Mouse (Mus musculus) Muller cell, postnatal 12 days (primary cell): ENCODE measurements around the gene Tmem209.
A peak's percentile ranks its signal among the peaks of the same experiment; 100 is the strongest.

Experiments used
- DNase-seq: peaks from one replicate; pipeline ENCODE4 v3.0.0-alpha.2; 2015; ENCODE audit errors: inconsistent ontology term

Gene Tmem209

DNA sequence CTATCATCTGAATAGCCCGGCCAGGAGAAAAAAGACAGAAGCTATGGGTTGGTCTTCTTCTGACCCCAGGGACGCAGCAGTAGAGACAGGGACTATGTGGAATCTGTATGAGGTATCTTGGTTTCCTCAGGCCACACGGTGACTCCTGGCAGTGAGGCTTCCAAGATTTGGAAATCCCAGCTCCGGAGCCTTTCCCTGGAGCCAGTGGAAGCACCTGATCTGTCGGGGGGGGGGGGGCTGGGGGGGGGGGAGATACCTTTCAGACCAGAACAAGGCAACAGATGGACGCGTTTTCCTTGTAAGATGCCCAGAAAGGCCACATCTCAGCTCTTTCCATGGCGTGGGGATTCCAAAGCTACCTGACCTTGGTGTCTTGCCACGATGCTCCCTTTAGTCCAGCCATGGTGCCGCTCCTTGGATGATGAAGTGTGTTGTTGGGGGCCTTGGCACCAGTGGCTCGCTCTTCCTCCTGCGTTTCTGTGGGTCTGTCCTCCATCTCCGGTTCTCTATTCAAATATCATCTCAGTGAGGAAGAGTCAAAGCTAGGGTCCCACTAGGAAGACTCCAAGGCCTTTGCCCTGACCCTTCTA lies 47.7 kb downstream of the Tmem209 start:
- no peak for DNase-seq

DNA sequence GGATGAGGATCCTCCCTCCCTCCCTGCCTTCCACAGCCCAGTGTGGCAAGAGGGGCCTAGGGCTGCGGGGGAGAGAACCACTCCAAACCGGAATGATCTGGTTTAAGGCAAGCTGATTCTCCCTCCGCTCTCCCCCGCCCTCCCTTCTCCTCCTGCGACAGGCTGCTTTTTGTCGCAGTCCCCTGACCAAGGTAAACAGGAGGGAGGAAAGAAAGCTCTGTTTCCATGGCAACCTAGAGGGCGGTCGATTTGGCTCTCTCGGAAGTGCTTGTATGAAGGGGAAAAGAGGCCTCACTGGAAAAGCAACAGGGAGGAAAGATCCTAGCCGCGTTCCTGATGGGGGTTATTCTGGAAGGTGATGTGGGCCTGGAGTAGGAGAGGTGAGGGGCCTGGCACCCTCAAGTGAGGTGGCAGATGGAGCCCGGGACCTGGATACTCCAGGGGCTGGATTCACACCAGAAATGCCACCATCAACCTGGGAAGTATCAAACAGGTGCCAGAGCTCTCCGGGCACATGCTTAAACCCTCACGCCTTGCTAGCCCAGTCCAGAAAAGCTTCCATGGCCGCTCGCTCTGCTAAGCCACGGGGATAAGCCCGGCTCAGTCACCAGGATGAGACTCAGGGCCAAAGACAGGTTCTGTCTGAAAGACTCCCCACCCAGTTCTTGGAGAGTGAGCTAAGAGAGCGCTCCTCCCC lies 48.7 kb downstream of the Tmem209 start:
- peak; percentile 19 for DNase-seq

DNA sequence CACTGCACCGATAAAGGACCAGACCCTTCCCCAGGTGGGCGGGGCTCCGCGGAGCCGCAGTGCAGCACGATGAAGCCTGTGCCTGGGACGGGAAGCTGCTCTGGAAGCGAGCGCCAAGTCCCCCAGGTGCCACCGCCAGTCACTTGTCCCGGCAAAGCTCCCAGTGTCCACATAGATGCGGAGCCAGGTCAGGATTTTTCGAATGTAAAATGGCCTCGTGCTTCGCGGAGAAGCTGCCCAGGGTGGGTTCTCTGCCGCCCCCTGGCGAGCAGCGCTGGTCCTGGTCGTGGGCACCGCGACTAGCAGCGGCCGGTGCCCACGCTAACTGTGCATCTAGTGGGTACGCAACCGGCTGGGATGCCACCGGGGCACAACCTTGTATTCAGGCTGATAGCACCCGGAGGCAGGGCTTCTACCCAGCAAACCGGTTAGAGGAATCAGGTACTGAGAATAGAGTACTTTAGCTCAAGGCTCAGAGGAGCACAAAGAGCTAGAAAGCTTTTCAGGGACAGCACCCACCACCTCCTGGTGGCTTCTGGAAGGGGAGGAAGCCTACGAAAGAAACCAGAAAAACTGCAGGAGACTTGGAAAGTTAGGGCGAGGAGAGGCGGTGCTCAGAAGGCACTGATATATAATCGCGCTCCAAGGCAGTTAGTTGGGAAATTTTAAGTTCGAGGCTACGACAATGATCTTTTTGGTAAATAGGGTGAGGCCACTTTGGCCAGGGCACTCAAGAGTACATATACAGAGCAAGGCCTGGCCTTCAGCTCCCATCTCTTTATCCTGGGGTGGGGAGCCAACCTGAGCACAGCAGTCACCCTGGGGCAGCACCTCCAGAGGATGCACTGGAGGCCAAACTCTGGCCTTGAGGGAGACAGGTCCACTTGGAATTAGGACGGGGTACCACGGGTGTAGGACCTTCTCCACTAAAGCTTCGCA lies 49.5 kb downstream of the Tmem209 start:
- peak; percentile 78 for DNase-seq

DNA sequence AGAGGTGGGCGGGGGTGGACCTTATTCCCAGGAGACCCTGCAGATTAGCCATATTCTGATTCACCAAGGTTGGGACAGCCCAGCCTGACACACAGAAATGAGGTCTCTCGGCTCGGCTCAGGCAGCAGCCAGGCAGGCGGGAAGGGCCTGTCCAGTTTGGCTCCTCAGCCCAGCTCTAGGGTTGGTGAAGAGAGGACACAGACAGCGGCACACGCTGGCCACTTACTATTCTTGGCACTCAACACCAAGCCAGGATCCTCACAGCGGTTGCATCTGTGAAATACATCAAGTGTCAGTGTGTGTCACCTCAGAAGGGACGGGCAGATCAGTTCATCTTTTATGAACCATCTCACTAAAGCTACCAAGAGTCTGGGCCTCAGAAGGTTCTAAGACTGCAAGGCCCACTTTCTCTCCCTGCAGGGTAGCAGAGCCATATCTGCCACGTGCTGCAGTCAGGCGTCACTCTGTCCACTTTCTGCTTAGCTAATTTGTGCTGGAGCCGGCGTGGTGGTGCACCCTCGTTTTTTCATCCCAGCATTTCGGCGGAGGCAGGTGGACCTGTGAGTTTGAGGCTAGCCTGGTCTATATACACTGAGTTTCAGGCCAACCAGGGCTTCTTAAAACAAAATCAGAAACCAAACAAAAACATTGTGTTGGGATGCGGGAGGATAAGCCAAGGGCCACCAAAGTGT lies 50.4 kb downstream of the Tmem209 start:
- DNase-seq: no peak

DNA sequence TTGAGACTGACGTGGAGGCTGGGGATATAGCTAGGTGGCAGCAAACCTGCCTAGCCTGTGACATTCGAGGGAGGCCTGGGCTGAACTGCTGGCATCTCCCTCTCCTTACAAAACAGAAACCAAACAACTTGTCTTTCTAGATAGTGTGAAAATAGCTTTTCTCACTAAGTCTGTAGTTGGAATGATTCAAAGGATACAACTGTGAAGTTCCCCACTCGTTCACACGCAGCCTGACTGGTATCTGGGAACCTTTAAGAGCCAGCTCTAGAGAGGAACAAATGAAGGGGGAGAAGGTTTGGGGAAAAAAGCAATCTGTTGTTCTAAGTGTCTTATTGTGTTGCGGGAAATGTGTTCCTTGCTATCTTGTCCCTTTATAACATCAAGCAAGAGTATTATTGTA lies 51.0 kb downstream of the Tmem209 start:
- no peak for DNase-seq

DNA sequence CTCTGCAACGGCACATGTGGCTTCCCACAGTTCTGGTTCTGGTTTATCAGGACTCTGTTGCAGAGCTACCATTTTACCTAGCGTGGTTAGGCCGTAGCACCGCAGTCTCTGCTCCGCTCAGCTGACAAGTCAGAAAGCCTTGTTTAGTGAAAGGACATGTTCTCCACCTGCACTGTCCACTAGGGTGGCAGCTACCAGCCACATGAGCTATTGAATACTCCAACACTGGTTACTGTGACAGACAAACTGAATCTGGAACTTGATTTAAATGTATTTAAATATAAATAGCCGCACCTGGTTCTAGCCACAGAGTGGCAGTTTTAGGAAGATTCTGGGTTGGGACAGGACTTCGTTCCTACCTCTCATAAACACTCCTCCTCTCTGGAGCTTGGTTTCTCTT lies 52.6 kb downstream of the Tmem209 start:
- DNase-seq: no peak

DNA sequence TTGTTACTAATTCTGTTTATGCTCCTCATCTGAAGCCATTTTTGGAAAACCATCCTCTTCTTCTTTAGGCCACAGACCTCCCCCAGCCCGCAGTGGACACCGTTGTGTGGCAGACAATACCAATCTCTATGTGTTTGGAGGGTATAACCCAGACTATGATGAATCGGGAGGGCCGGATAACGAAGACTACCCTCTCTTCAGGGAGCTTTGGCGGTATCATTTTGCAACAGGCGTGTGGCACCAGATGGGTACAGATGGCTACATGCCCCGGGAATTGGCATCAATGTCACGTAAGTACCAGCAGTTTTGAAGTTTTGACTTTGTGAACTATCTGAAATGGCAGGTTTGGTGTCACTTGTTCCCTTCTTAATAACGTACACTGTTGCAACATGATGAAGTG lies 70.0 kb downstream of the Tmem209 start:
- DNase-seq: no peak

DNA sequence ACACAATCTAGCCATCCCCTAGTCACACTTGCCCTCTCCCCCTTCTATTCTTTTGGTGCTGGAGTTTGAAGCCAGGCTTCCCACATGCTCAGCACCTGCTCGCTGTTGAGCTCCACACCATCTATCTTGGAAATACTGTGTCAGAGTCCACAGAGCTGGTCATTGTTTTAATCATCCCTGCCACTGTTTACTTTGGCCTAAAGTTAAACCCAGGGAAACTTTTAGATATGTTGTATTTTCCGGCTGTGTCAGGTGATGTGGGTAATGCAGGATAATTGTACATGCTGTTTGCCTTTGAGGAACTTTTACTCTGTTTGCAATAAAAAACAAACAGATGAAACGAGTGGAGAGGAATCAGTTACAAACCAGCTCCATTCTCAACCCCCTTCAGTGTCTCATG lies 72.5 kb downstream of the Tmem209 start:
- no peak for DNase-seq

DNA sequence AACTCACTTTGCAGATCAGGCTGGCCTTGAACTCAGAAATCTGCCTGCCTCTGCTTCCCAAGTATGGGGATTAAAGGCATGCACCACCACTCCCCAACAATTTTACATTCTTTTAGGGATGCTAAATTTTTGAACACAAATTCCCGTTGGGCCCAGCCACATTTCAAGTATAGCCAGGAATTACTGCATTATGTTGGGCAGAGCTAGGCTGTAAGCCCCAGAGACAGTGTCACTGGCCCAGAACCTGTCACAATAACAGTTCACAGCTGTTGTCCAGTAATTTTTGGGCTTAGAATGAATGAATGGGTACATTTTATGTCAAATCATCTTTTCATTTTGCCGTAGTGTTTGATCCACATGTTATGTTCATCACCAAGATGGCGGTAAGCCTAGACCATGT lies 73.1 kb downstream of the Tmem209 start:
- DNase-seq: no peak

DNA sequence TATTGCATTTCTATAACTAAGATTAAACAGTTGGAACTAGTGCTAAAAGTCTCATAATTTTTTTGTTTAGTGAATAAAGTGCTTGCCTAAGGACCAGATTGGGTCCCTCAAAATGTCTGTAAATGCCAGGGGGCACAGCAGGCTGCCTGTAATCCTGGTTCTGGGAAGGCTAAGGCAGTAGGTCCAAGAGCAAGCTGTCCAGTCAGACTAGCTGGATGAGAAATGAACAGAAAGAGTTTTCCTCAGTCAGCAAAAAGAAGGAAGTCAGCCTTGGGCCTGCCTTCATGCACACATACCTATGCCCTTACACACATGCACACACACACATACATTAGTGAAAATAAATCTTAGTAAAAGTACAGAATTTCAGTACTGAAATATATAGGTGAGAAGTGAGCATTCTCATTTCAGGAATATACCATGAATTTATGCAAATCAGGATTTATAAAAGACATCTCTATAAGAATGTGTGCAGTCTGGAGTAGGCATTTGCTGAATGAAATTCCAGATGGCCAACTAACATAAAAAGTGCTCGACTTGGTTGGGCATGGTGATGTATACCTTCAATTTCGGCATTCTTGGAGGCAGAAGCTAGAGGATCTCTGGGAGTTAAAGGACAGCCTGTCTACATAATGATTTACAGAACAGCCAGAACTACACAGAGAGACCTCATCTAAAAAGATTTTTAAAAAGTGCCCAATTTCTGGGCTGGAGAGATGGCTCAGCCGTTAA lies 77.0 kb downstream of the Tmem209 start:
- no peak for DNase-seq
